Mouse (Mus musculus): Measurements from ENCODE around the gene Gm9195. TPM values are rescaled to one million over a fixed set of nuclear protein-coding genes. Genes with fewer than 3 reads are reported as not detected.

Gm9195 gene
- total RNA-seq (2015; ENCODE audit: low replicate concordance) (not detected in 2 replicates), total RNA-seq (2017; ENCODE audit: low replicate concordance) (not detected in 2 replicates)

GRCm38 (mm10) chr14:72491738-72492137 lies at the start of gene Gm9195:
Gene Gm9195 (minus strand): TSS chr14:72491838.
- no peak for ATAC-seq (replicated peaks; ENCODE audit: low FRiP score, poor library complexity, severe bottlenecking)

GRCm38 (mm10) chr14:72536392-72537017 lies 44.9 kb upstream of the Gm9195 start:
- no peak for ATAC-seq (replicated peaks; ENCODE audit: low FRiP score, poor library complexity, severe bottlenecking)

GRCm38 (mm10) chr14:72533862-72534261 lies 42.2 kb upstream of the Gm9195 start:
- ATAC-seq (replicated peaks; ENCODE audit: low FRiP score, poor library complexity, severe bottlenecking) = no peak

- no peak for ATAC-seq (replicated peaks; ENCODE audit: low FRiP score, poor library complexity, severe bottlenecking)
Measured at GRCm38 (mm10) chr14:72532028-72532917, 40.6 kb upstream of the Gm9195 start.

GRCm38 (mm10) chr14:72527126-72527525 lies 35.5 kb upstream of the Gm9195 start:
- no peak for ATAC-seq (replicated peaks; ENCODE audit: low FRiP score, poor library complexity, severe bottlenecking)

GRCm38 (mm10) chr14:72519561-72519960 lies 27.9 kb upstream of the Gm9195 start:
- ATAC-seq (replicated peaks; ENCODE audit: low FRiP score, poor library complexity, severe bottlenecking) = no peak

- no peak for ATAC-seq (replicated peaks; ENCODE audit: low FRiP score, poor library complexity, severe bottlenecking)
Measured at GRCm38 (mm10) chr14:72518786-72519185, 27.1 kb upstream of the Gm9195 start.

GRCm38 (mm10) chr14:72516376-72516775 lies 24.7 kb upstream of the Gm9195 start:
- no peak for ATAC-seq (replicated peaks; ENCODE audit: low FRiP score, poor library complexity, severe bottlenecking)

GRCm38 (mm10) chr14:72506723-72507420 lies 15.2 kb upstream of the Gm9195 start:
- no peak for ATAC-seq (replicated peaks; ENCODE audit: low FRiP score, poor library complexity, severe bottlenecking)

GRCm38 (mm10) chr14:72506018-72506722 lies 14.5 kb upstream of the Gm9195 start:
- ATAC-seq (replicated peaks; ENCODE audit: low FRiP score, poor library complexity, severe bottlenecking) = no peak

GRCm38 (mm10) chr14:72504985-72505384 lies 13.3 kb upstream of the Gm9195 start:
- no peak for ATAC-seq (replicated peaks; ENCODE audit: low FRiP score, poor library complexity, severe bottlenecking)

GRCm38 (mm10) chr14:72503241-72503640 lies 11.6 kb upstream of the Gm9195 start:
- ATAC-seq (replicated peaks; ENCODE audit: low FRiP score, poor library complexity, severe bottlenecking) = no peak

- ATAC-seq (replicated peaks; ENCODE audit: low FRiP score, poor library complexity, severe bottlenecking) = no peak
Measured at GRCm38 (mm10) chr14:72493775-72494174, 2.1 kb upstream of the Gm9195 start.

- ATAC-seq (replicated peaks; ENCODE audit: low FRiP score, poor library complexity, severe bottlenecking) = no peak
Measured at GRCm38 (mm10) chr14:72490367-72490766, 1.3 kb downstream of the Gm9195 start.

- no peak for ATAC-seq (replicated peaks; ENCODE audit: low FRiP score, poor library complexity, severe bottlenecking)
Measured at GRCm38 (mm10) chr14:72474501-72474900, 17.1 kb downstream of the Gm9195 start.

GRCm38 (mm10) chr14:72468429-72468828 lies 23.2 kb downstream of the Gm9195 start:
- no peak for ATAC-seq (replicated peaks; ENCODE audit: low FRiP score, poor library complexity, severe bottlenecking)

- no peak for ATAC-seq (replicated peaks; ENCODE audit: low FRiP score, poor library complexity, severe bottlenecking)
Measured at GRCm38 (mm10) chr14:72466384-72466783, 25.3 kb downstream of the Gm9195 start.

GRCm38 (mm10) chr14:72461591-72461990 lies 30.0 kb downstream of the Gm9195 start:
- ATAC-seq (replicated peaks; ENCODE audit: low FRiP score, poor library complexity, severe bottlenecking) = no peak

GRCm38 (mm10) chr14:72460291-72460690 lies 31.3 kb downstream of the Gm9195 start:
- no peak for ATAC-seq (replicated peaks; ENCODE audit: low FRiP score, poor library complexity, severe bottlenecking)

- ATAC-seq (replicated peaks; ENCODE audit: low FRiP score, poor library complexity, severe bottlenecking) = no peak
Measured at GRCm38 (mm10) chr14:72458930-72459329, 32.7 kb downstream of the Gm9195 start.

Measured in erythroblast, adult 5-6 weeks (primary cell).